Mouse (Mus musculus): Measurements from ENCODE around the gene Itgb7.

DNA sequence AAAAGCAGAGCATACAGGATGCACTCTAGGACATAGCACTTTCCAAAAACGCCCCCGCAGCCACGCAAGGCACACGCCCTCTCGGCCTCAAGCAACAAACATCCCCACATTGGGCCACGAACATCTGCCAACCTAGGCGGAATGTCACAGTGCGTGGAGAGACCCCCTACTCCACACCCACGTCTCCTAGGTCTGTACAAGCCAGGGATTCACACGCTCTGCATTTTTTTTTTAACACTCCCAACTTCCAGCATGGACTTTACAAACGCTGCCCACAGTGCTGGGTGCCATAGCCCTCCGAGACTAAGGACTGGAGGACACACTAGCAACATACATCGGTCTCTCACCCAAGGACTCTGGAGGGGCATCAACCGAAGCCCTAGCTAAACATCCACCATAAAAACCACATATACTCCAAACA lies 13.7 kb upstream of the Itgb7 start:
- no peak for TF ChIP-seq CTCF (IDR thresholded peaks at IDR 0.05; ENCODE audit: low read depth, low read length)
- no peak for TF ChIP-seq POLR2A (IDR thresholded peaks at IDR 0.05; ENCODE audit: extremely low read depth, insufficient read depth, low read length)
